Mouse (Mus musculus): ENCODE measurements around the gene Snd1.

DNA sequence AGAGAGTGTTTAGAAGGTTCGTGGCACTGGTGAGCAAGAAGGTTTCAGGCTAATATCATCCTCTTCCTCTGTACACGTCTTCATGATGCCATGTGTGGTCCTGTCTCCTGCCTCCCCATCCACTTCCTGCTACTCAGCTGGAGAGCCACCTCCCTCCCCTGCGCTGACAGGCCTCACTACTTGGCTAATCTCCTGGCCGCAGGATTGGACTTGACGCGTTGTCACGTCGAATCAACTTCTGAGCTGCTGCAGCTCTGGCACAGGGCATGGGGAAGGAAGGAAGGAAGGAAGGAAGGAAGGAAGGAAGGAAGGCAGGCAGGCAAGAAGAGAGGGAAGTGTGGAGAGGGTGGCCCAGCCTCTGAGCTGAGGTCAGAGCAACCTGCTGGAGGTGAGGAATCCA lies 404.4 kb downstream of the Snd1 start:
- TF ChIP-seq CTCF (IDR thresholded peaks at IDR 0.05; ENCODE audit: low read depth) (no peak), EP300 (IDR thresholded peaks at IDR 0.05; ENCODE audit: low read depth) (no peak)

All from liver, embryonic 14.5 days (tissue).